ENCODE assay signal across 21 mouse cellular contexts in genomic region chr14:120535446-120535845, GRCm38 (mm10). TPM values are rescaled to one million over a fixed set of nuclear protein-coding genes. Genes with fewer than 3 reads are reported as not detected.
DNase-seq lines count a peak whose midpoint lies in the region; ATAC-seq and TF ChIP-seq lines count a peak whose summit lies in the region.
"Had no signal": no experiment of that assay in that cellular context is flagged by ENCODE, and none has a peak within 500 bp of the region (broad histone marks: within the 10 kb centered on the region; RNA-seq: fewer than 3 reads in every experiment).

No protein-coding gene starts in this region.

- no peak overlapping the region for H3K9ac ChIP-seq in kidney, embryonic 15.5 days
- no peak overlapping the region for H3K9ac ChIP-seq in lung, embryonic 14.5 days
- H3K9ac ChIP-seq in intestine, embryonic 14.5 days (ENCODE audit: low read length): no peak overlapping the region
- no peak overlapping the region for H3K9ac ChIP-seq in stomach, embryonic 14.5 days (replicated peaks; ENCODE audit: low read depth, low read length)
- no peak overlapping the region for H3K9ac ChIP-seq in midbrain, embryonic 11.5 days (ENCODE audit: low read length)
- H3K9ac ChIP-seq: hindbrain, embryonic 13.5 days; limb, embryonic 15.5 days; liver, embryonic 15.5 days had no signal

- WGBS in kidney, embryonic 15.5 days: 70% methylated on average over 4 of the region's 4 CpGs
- WGBS in lung, embryonic 14.5 days: 37% methylated on average over 4 of the region's 4 CpGs
- 38% methylated on average over 4 of the region's 4 CpGs for WGBS in intestine, embryonic 14.5 days
- WGBS in stomach, embryonic 14.5 days: 52% methylated on average over 4 of the region's 4 CpGs
- WGBS in midbrain, embryonic 11.5 days: 83% methylated on average over 4 of the region's 4 CpGs

- no peak overlapping the region for H3K4me2 ChIP-seq in kidney, embryonic 15.5 days
- no peak overlapping the region for H3K4me2 ChIP-seq in lung, embryonic 14.5 days
- no peak overlapping the region for H3K4me2 ChIP-seq in intestine, embryonic 14.5 days (ENCODE audit: low read length)
- no peak overlapping the region for H3K4me2 ChIP-seq in stomach, embryonic 14.5 days (replicated peaks; ENCODE audit: low read depth, low read length)
- no peak overlapping the region for H3K4me2 ChIP-seq in midbrain, embryonic 11.5 days
- H3K4me2 ChIP-seq: hindbrain, embryonic 13.5 days; limb, embryonic 15.5 days; liver, embryonic 15.5 days had no signal

- 0 out of 2 replicates have a peak, but pooled peaks cover 3% of the 10 kb centered on the region for H3K4me1 ChIP-seq in kidney, embryonic 15.5 days
- peaks cover 17% of the 10 kb centered on the region; the same call in 1 of the 2 replicates for H3K4me1 ChIP-seq in lung, embryonic 14.5 days (ENCODE audit: insufficient read depth)
- H3K4me1 ChIP-seq in intestine, embryonic 14.5 days (replicated peaks; ENCODE audit: control insufficient read depth, insufficient read depth, low read length): peaks cover 10% of the 10 kb centered on the region; the same call in 1 of the 2 replicates
- 0 out of 2 replicates have a peak, but pooled peaks cover 3% of the 10 kb centered on the region for H3K4me1 ChIP-seq in stomach, embryonic 14.5 days (ENCODE audit: control insufficient read depth, insufficient read depth, low read length)
- H3K4me1 ChIP-seq in midbrain, embryonic 11.5 days (ENCODE audit: control insufficient read depth, insufficient read depth, low read length): no peaks in the 10 kb centered on the region
- H3K4me1 ChIP-seq: limb, embryonic 15.5 days; liver, embryonic 15.5 days had no signal

- TF ChIP-seq CTCF in lung, embryonic 14.5 days (IDR thresholded peaks at IDR 0.05; ENCODE audit: low read depth): no peak

- H3K9me3 ChIP-seq in kidney, embryonic 15.5 days (replicated peaks): no peaks in the 10 kb centered on the region
- H3K9me3 ChIP-seq in lung, embryonic 14.5 days (ENCODE audit: low read depth, low read length): no peaks in the 10 kb centered on the region
- H3K9me3 ChIP-seq in intestine, embryonic 14.5 days (ENCODE audit: control insufficient read depth, low read length): no peaks in the 10 kb centered on the region
- H3K9me3 ChIP-seq in stomach, embryonic 14.5 days (ENCODE audit: control insufficient read depth, low read depth, low read length): no peaks in the 10 kb centered on the region
- no peaks in the 10 kb centered on the region for H3K9me3 ChIP-seq in midbrain, embryonic 11.5 days (ENCODE audit: control insufficient read depth, low read length)
- H3K9me3 ChIP-seq: heart, embryonic 10.5 days; hindbrain, embryonic 13.5 days; limb, embryonic 15.5 days; liver, embryonic 15.5 days had no signal

- H3K4me3 ChIP-seq in kidney, embryonic 15.5 days (replicated peaks): no peak overlapping the region
- no peak overlapping the region for H3K4me3 ChIP-seq in lung, embryonic 14.5 days (ENCODE audit: low read depth, low read length)
- no peak overlapping the region for H3K4me3 ChIP-seq in intestine, embryonic 14.5 days (ENCODE audit: low read depth, low read length)
- H3K4me3 ChIP-seq in stomach, embryonic 14.5 days (ENCODE audit: low read depth, low read length): no peak overlapping the region
- no peak overlapping the region for H3K4me3 ChIP-seq in midbrain, embryonic 11.5 days (ENCODE audit: low read depth, low read length)
- H3K4me3 ChIP-seq: erythroblast, embryonic 14.5 days; heart, embryonic 10.5 days; hindbrain, embryonic 13.5 days; limb, embryonic 15.5 days; liver, embryonic 15.5 days had no signal

- ATAC-seq in kidney, embryonic 15.5 days (replicated peaks; ENCODE audit: low FRiP score): no peak
- ATAC-seq in lung, embryonic 14.5 days (ENCODE audit: insufficient read depth): no peak
- ATAC-seq in intestine, embryonic 14.5 days (replicated peaks; ENCODE audit: low FRiP score, low TSS enrichment, low read depth): no peak
- no peak for ATAC-seq in stomach, embryonic 14.5 days (ENCODE audit: insufficient number of reproducible peaks, insufficient read depth, low FRiP score, low read depth)
- ATAC-seq in megakaryocyte, adult 5-6 weeks (ENCODE audit: poor library complexity, severe bottlenecking): no peak
- ATAC-seq in midbrain, embryonic 11.5 days (ENCODE audit: low FRiP score): no peak
- ATAC-seq: forebrain, embryonic 16.5 days; midbrain, embryonic 16.5 days had no signal

- DNase-seq in kidney, adult 11 months: no peak
- no peak for DNase-seq in lung, embryonic 14.5 days
- DNase-seq in lung, postnatal 10 days: no peak
- DNase-seq in intestine, embryonic 14.5 days (ENCODE audit: low spot score): no peak
- no peak for DNase-seq in midbrain, embryonic 11.5 days (ENCODE audit: low spot score, missing footprints)
- DNase-seq: adrenal gland, postnatal 25 days; cerebellum, adult 18-20 months; cerebellum, postnatal 14 days; gastrocnemius, postnatal 10 days; right cerebral cortex, postnatal 25 days; thymus, postnatal 4 days had no signal

- no peaks in the 10 kb centered on the region for H3K27me3 ChIP-seq in kidney, embryonic 15.5 days
- H3K27me3 ChIP-seq in lung, embryonic 14.5 days (ENCODE audit: insufficient read depth, low read length): no peaks in the 10 kb centered on the region
- H3K27me3 ChIP-seq in intestine, embryonic 14.5 days (replicated peaks; ENCODE audit: control insufficient read depth, insufficient read depth, low read length): no peaks in the 10 kb centered on the region
- H3K27me3 ChIP-seq in stomach, embryonic 14.5 days (ENCODE audit: control insufficient read depth, insufficient read depth, low read length): no peaks in the 10 kb centered on the region
- no peaks in the 10 kb centered on the region for H3K27me3 ChIP-seq in midbrain, embryonic 11.5 days (ENCODE audit: control insufficient read depth, insufficient read depth, low read length)
- H3K27me3 ChIP-seq: hindbrain, embryonic 13.5 days; limb, embryonic 15.5 days; liver, embryonic 15.5 days had no signal

- peak overlapping the region; percentile 52 for H3K27ac ChIP-seq in kidney, embryonic 15.5 days
- H3K27ac ChIP-seq in lung, embryonic 14.5 days (ENCODE audit: low read depth): peak overlapping the region; percentile 73
- peak overlapping the region; percentile 62 for H3K27ac ChIP-seq in intestine, embryonic 14.5 days (ENCODE audit: low read depth)
- peak overlapping the region; percentile 66 for H3K27ac ChIP-seq in stomach, embryonic 14.5 days (ENCODE audit: low read length)
- no peak overlapping the region for H3K27ac ChIP-seq in midbrain, embryonic 11.5 days (ENCODE audit: low read depth, low read length)
- H3K27ac ChIP-seq: heart, embryonic 10.5 days; hindbrain, embryonic 13.5 days; limb, embryonic 15.5 days; liver, embryonic 15.5 days had no signal

- no peaks in the 10 kb centered on the region for H3K36me3 ChIP-seq in kidney, embryonic 15.5 days
- no peaks in the 10 kb centered on the region for H3K36me3 ChIP-seq in lung, embryonic 14.5 days (ENCODE audit: insufficient read depth)
- no peaks in the 10 kb centered on the region for H3K36me3 ChIP-seq in intestine, embryonic 14.5 days (ENCODE audit: control insufficient read depth, insufficient read depth, low read length)
- no peaks in the 10 kb centered on the region for H3K36me3 ChIP-seq in stomach, embryonic 14.5 days (ENCODE audit: control insufficient read depth, insufficient read depth, low read length)
- no peaks in the 10 kb centered on the region for H3K36me3 ChIP-seq in midbrain, embryonic 11.5 days (ENCODE audit: control insufficient read depth, insufficient read depth, low read length)
- H3K36me3 ChIP-seq: heart, embryonic 10.5 days; hindbrain, embryonic 13.5 days; limb, embryonic 15.5 days; liver, embryonic 15.5 days had no signal

RNA-seq across cellular contexts. Expression of gene Rap2a, which starts 57.2 kb away (rescaled TPM):
- polyA plus RNA-seq in kidney, embryonic 15.5 days (2015; fragmentation: Nextera tagmentation; extraction: Ambion mirVana): 14.6 and 16.2 TPM in 2 replicates
- polyA plus RNA-seq in lung, embryonic 14.5 days (2014; fragmentation: Nextera tagmentation; extraction: Ambion mirVana): 47.3 and 48.4 TPM in 2 replicates
- polyA plus RNA-seq in intestine, embryonic 14.5 days (2014; fragmentation: Nextera tagmentation; extraction: Ambion mirVana): 14.3 and 21.8 TPM in 2 replicates
- 11.9 and 13.0 TPM in 2 replicates for polyA plus RNA-seq in stomach, embryonic 14.5 days (2014; fragmentation: Nextera tagmentation; extraction: Ambion mirVana)
- total RNA-seq in megakaryocyte, adult 5-6 weeks (2015): 33.0 and 37.6 TPM in 2 replicates
- total RNA-seq in megakaryocyte, adult 5-6 weeks (2017): 23.4 and 24.0 TPM in 2 replicates
- polyA plus RNA-seq in midbrain, embryonic 11.5 days (2014; fragmentation: Nextera tagmentation; extraction: Ambion mirVana): 19.7 TPM in 2 replicates
